Mouse (Mus musculus) B cell, adult 2 months (primary cell): ENCODE data around the gene Fstl3.

Experiments
- DNase-seq, 2 experiments: peaks; one replicate each; pipeline ENCODE4 v3.0.0; 2022

The Fstl3 gene

GRCm38 (mm10) chr10:79815671-79816494 lies 38.8 kb downstream of the Fstl3 start:
- no peak for DNase-seq

DNA sequence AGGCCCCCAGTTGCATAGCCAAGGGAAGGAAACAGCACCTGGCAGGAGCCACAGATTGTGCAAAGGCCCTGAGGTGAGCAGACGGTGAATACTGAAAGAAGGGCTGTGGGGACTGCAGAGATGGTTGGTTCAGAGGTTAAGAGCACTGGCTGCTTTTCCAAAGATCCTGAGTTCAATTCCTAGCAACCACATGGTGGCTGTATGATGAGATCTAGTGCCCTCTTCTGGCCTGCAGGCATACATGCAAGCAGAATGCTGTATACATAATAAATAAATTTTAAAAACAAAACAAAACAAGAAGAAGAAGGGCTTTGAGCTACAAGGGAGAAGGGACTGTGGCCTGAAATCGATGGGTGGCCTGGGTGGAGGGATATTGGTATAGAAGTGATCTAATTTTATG lies 40.0 kb downstream of the Fstl3 start:
- DNase-seq: no peak

DNA sequence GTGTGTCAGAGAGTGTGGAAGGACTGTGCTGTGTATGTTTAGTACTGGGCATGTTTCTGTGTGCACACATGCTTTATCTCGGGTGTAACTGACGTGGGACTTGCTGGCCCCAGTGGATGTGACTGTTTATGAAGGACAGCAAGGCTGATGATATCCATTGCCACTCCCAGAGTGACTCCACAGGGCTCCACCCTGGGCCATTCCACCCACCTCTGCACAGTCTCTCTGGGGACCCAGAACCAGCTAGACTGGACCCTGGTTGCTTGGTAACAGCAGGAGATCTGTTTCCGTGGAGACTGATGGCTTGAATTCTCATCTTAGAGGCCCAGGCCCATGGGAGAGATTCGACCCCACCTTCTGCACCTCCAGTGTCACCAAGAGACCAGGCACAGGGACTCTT lies 41.2 kb downstream of the Fstl3 start:
- DNase-seq: no peak

GRCm38 (mm10) chr10:79819606-79820005 lies 42.5 kb downstream of the Fstl3 start:
- DNase-seq: no peak

GRCm38 (mm10) chr10:79820277-79820676 lies 43.2 kb downstream of the Fstl3 start:
- DNase-seq: no peak

DNA sequence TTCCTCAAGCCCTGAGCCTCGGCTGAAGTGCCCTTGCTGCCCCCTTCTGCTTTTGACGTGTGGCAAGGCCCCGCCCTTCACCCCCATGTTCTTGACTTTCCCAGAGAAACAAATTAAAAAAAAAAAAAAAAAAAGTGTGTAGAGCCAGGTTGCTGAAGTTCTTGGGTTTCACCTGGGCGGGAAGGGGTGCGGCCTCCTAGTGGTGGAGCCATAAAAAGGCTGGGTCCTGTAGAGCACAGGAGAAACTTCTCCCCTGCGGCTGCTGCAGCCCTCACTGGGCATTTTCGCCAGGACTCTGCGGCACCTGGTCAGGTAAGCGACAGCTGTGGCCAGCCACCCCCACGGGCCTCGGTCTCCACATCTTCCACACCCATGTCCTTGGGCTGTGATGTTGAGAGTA lies 43.7 kb downstream of the Fstl3 start, which contains the start of gene Misp:
Gene Misp (plus strand): TSS at position 208 of the 400 bp plus-strand sequence.
- DNase-seq: no peak

DNA sequence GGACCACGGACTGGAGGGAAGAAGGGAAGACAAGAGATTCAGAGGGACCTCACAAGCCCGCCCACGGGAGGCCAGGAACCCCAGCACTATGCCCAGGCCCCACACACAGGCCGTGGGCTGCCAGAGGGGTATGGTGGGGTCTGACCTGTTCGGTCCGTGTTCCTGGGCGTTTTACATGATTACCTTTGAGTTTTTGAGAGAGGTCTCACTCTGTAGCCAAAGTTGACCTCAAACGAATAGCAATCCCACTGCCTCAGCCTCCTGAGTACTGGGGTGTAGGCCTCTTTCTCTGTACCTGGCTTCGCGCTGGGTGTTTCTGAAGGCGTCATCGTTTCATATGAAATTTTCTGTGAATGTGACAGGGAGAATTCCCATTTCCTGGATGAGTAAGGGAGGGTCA lies 44.7 kb downstream of the Fstl3 start:
- no peak for DNase-seq

DNA sequence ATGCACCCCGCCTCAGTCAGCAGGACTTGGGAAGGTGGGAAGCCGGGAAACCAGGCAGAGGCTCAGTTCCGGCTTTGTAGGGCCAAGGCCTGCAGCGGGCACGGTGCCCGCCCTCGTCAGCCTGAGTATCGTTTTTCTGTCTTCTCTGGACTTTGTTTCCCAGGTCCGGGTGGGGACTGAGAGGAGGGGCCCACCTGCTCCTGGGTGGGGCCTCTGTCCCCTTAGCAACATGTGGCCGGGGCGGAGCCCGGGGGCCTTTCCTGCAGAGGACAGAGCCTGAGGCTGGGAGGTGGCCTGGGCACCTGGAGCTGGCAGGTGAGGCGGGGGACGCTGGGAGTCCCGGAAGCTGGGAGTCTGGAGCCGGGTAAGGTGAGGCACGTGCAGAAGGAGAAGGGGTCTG lies 45.3 kb downstream of the Fstl3 start:
- no peak for DNase-seq

DNA sequence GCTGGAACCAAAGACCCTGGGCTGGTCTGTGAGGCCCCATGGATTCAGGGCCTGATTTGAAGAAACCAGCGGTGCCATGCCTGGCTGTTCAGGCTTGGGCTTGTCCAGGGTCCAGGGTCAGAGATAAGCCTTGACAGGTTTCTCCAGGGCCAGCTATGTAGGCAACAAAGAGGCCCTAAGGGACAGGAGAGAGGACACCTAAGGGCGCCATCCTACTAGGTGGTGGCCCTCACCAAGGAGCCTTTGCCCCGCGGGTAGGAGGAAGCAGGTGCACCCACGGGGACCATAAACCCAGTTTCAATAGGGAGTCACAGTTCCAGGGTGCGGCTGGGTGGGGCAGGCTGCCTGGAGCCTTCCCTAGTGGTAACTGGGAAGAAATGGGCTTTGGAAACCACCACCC lies 45.9 kb downstream of the Fstl3 start:
- no peak for DNase-seq

- DNase-seq: no peak
These were observed 47.3 kb downstream of the Fstl3 start for GRCm38 (mm10) chr10:79824413-79824812.

DNA sequence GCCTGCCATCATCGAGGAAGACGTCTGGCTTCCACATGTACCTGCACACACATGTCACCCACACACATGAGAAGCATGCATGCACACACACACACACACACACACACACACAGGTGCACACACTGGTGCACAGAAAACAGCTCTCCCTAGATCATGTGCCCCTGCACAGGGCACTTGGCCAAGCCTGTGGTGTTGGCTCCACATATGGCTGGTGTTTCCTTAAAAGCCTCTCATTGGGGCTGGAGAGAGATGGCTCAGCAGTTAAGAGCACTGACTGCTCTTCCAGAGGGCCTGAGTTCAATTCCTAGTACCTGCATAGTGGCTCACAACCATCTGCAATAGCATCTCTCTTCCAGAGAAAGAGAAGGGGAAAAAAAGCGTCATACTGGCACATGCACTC lies 54.5 kb downstream of the Fstl3 start:
- DNase-seq: no peak
